In genomic region chr3:133877310-133877709, GRCm38 (mm10) we compare ENCODE assay signal across 9 mouse cellular contexts.
A peak's percentile ranks its signal among the peaks of the same experiment; 100 is the strongest.
DNase-seq lines count a peak whose midpoint lies in the region; ATAC-seq and TF ChIP-seq lines count a peak whose summit lies in the region.
"Had no signal": no experiment of that assay in that cellular context is flagged by ENCODE, and none has a peak within 500 bp of the region (broad histone marks: within the 10 kb centered on the region; RNA-seq: fewer than 3 reads in every experiment).

No protein-coding gene starts in this region.

- no peak for TF ChIP-seq CTCF in forebrain, postnatal 0 days (IDR thresholded peaks at IDR 0.05; ENCODE audit: low read depth)

- intact Hi-C loops in left cerebral cortex, postnatal 10 days (cut with DNase I), result loop anchor here (5.0 to 10.0 kb wide), 6 partner anchors 125 to 1327 kb away; partner anchors contain the start of gene Cxxc4

- H3K4me1 ChIP-seq in forebrain, postnatal 0 days (ENCODE audit: insufficient read depth), result peaks cover 4% of the 10 kb centered on the region; the same call in 1 of the 2 replicates
- H3K4me1 ChIP-seq in neural tube, embryonic 15.5 days, result peaks cover 11% of the 10 kb centered on the region
- no peaks in the 10 kb centered on the region for H3K4me1 ChIP-seq in liver, embryonic 11.5 days (replicated peaks; ENCODE audit: control insufficient read depth, insufficient read depth, low read length)

- no peaks in the 10 kb centered on the region for H3K36me3 ChIP-seq in forebrain, postnatal 0 days (ENCODE audit: insufficient read depth)
- no peaks in the 10 kb centered on the region for H3K36me3 ChIP-seq in neural tube, embryonic 15.5 days
- no peaks in the 10 kb centered on the region for H3K36me3 ChIP-seq in liver, embryonic 11.5 days (ENCODE audit: control insufficient read depth, insufficient read depth, low read length)

- no peaks in the 10 kb centered on the region for H3K27me3 ChIP-seq in forebrain, postnatal 0 days (ENCODE audit: insufficient read depth, low read length)
- H3K27me3 ChIP-seq in neural tube, embryonic 15.5 days (replicated peaks), result no peaks in the 10 kb centered on the region
- H3K27me3 ChIP-seq in liver, embryonic 11.5 days (replicated peaks; ENCODE audit: control insufficient read depth, insufficient read depth, low read length), result no peaks in the 10 kb centered on the region

- ATAC-seq in forebrain, postnatal 0 days, result peak; percentile 42
- peak; percentile 70 for ATAC-seq in neural tube, embryonic 15.5 days (ENCODE audit: low FRiP score)
- ATAC-seq in liver, embryonic 11.5 days (replicated peaks; ENCODE audit: low FRiP score), result no peak; the same call in 1 of the 2 replicates

- no peak overlapping the region for H3K4me3 ChIP-seq in forebrain, postnatal 0 days (ENCODE audit: low read depth, low read length)
- 0 out of 2 replicates have a peak overlapping the region, but pooled peaks have one; percentile 24 for H3K4me3 ChIP-seq in neural tube, embryonic 15.5 days (replicated peaks)
- no peak overlapping the region for H3K4me3 ChIP-seq in liver, embryonic 11.5 days (ENCODE audit: low read depth, low read length)
- H3K4me3 ChIP-seq: erythroblast, embryonic 14.5 days had no signal

- H3K4me2 ChIP-seq in forebrain, postnatal 0 days (ENCODE audit: low read depth), result 0 out of 2 replicates have a peak overlapping the region, but pooled peaks have one; percentile 48
- peak overlapping the region; percentile 55 for H3K4me2 ChIP-seq in neural tube, embryonic 15.5 days
- no peak overlapping the region for H3K4me2 ChIP-seq in liver, embryonic 11.5 days

- H3K9me3 ChIP-seq in forebrain, postnatal 0 days (ENCODE audit: low read length), result no peaks in the 10 kb centered on the region
- no peaks in the 10 kb centered on the region for H3K9me3 ChIP-seq in neural tube, embryonic 15.5 days (replicated peaks)
- no peaks in the 10 kb centered on the region for H3K9me3 ChIP-seq in liver, embryonic 11.5 days (ENCODE audit: control insufficient read depth, low read length)

- no peak overlapping the region for H3K9ac ChIP-seq in forebrain, postnatal 0 days
- no peak overlapping the region for H3K9ac ChIP-seq in neural tube, embryonic 15.5 days (replicated peaks)
- no peak overlapping the region for H3K9ac ChIP-seq in liver, embryonic 11.5 days (ENCODE audit: low read depth, low read length)

- DNase-seq in left cerebral cortex, postnatal 10 days (ENCODE audit: extremely low spot score in 1 of 2, low spot score in 2 of 2), result peak; percentile 13 to 25
- DNase-seq in left cerebral cortex, adult 9 months (ENCODE audit: low spot score in 2 of 2), result no peak
- peak; percentile 53 for DNase-seq in forebrain, postnatal 0 days
- DNase-seq in kidney, postnatal 36 days, result peak; percentile 4 to 8
- DNase-seq in ovary, postnatal 14 days (ENCODE audit: low spot score), result no peak
- no peak for DNase-seq in liver, embryonic 11.5 days (ENCODE audit: low spot score)
- DNase-seq in testis, postnatal 10 days (ENCODE audit: low spot score), result no peak

- no peak overlapping the region for H3K27ac ChIP-seq in forebrain, postnatal 0 days (ENCODE audit: low read depth, low read length)
- H3K27ac ChIP-seq in neural tube, embryonic 15.5 days (replicated peaks), result peak overlapping the region; percentile 76
- H3K27ac ChIP-seq in liver, embryonic 11.5 days (ENCODE audit: low read depth, low read length), result no peak overlapping the region

- 20% methylated on average over 5 of the region's 5 CpGs for WGBS in forebrain, postnatal 0 days
- WGBS in neural tube, embryonic 15.5 days, result 34% methylated on average over 5 of the region's 5 CpGs
- WGBS in liver, embryonic 11.5 days, result 64% methylated on average over 5 of the region's 5 CpGs

Comparison
In these comparisons a context has a peak if more than half of its experiments do, and no peak if none do; other contexts are left out.
1. DNase-seq: peak in left cerebral cortex, postnatal 10 days (2 of 2), forebrain, postnatal 0 days (single experiment) and kidney, postnatal 36 days (2 of 2); none in left cerebral cortex, adult 9 months (0 of 2), ovary, postnatal 14 days (single experiment), liver, embryonic 11.5 days (single experiment) and testis, postnatal 10 days (single experiment).